Mouse (Mus musculus) intestine, embryonic 15.5 days (tissue): Measurements from ENCODE around the gene Tsen34. TPM values are rescaled to one million over a fixed set of nuclear protein-coding genes. Genes with fewer than 3 reads are reported as not detected.
"Not testable (repeated sequence)": the region's sequence is repeated elsewhere in the genome, so short reads cannot be mapped to it uniquely, and the experiment has no call there.

ENCODE experiments used
- ATAC-seq: fragments of 200-750 bp; cut with Nextera tagmentation; 2 replicates; pipeline ENCODE4 v1.8.0; 2017; ENCODE audit warnings: moderate TSS enrichment, moderate library complexity
- H3K27ac ChIP-seq: fragments of 300-500 bp; sonication (generic); 2 replicates; pipeline ENCODE4 v1.5.1; 2015; ENCODE audit warnings: mild to moderate bottlenecking, inconsistent platforms
- H3K27me3 ChIP-seq: fragments of 300-500 bp; sonication (generic); replicated peaks from 2 replicates; pipeline ENCODE4 v1.6.1; 2015; ENCODE audit warnings: inconsistent platforms
- H3K36me3 ChIP-seq: fragments of 300-500 bp; sonication (generic); 2 replicates; pipeline ENCODE4 v1.6.1; 2015; ENCODE audit warnings: inconsistent platforms
- H3K4me1 ChIP-seq: fragments of 300-500 bp; sonication (generic); replicated peaks from 2 replicates; pipeline ENCODE4 v1.6.1; 2015; ENCODE audit warnings: inconsistent platforms
- H3K4me2 ChIP-seq: fragments of 300-500 bp; sonication (generic); replicated peaks from 2 replicates; pipeline ENCODE4 v1.6.1; 2015; ENCODE audit warnings: mild to moderate bottlenecking, inconsistent platforms
- H3K4me3 ChIP-seq: fragments of 300-500 bp; sonication (generic); replicated peaks from 2 replicates; pipeline ENCODE4 v1.5.1; 2015; ENCODE audit warnings: inconsistent platforms
- H3K9ac ChIP-seq: fragments of 300-500 bp; sonication (generic); 2 replicates; pipeline ENCODE4 v1.6.1; 2015; ENCODE audit warnings: inconsistent platforms
- H3K9me3 ChIP-seq: fragments of 300-500 bp; sonication (generic); 2 replicates; pipeline ENCODE4 v1.6.1; 2016; ENCODE audit warnings: inconsistent platforms
- WGBS: fragments of 180-500 bp; shearing (Covaris S2); methylation state at CpG from one replicate; pipeline ENCODE4 v1.1.7; 2015; 5-methylcytosine and 5-hydroxymethylcytosine counted together
- polyA plus RNA-seq: library from polyadenylated mRNA; unstranded; fragments of >200 nt; fragmentation: Nextera tagmentation; extraction: Ambion mirVana; gene quantifications from 2 replicates; pipeline ENCODE4 v1.2.1, GENCODE M21; 2015

Gene Tsen34
- polyA plus RNA-seq, 1 experiment from 2014 or later: 230 TPM

DNA sequence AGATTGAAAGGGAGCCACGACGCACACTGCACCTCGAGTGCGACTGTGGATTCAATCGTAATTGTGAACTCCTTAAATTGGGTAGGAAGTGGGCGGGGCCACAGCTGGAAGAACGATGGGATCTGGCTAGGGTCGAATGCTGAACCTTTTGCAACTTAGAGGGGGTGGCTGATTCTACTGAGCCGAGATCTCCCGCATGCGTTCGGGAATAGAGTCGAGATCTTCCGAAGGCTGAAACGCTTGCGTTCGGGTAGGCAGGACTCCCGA is 1.1 kb downstream of the Tsen34 start:
- H3K27me3 ChIP-seq: no peaks in the 10 kb centered on the region
- ATAC-seq: no peak
- H3K4me3 ChIP-seq: peak overlapping the region; percentile 67
- peak overlapping the region; percentile 89 for H3K9ac ChIP-seq
- H3K27ac ChIP-seq: peak overlapping the region; percentile 97
- H3K36me3 ChIP-seq: no peaks in the 10 kb centered on the region
- H3K4me1 ChIP-seq: peaks cover 21% of the 10 kb centered on the region
- no peaks in the 10 kb centered on the region for H3K9me3 ChIP-seq
- WGBS: under 1% methylated on average over 18 of the region's 18 CpGs
- H3K4me2 ChIP-seq: peak overlapping the region; percentile 88

DNA sequence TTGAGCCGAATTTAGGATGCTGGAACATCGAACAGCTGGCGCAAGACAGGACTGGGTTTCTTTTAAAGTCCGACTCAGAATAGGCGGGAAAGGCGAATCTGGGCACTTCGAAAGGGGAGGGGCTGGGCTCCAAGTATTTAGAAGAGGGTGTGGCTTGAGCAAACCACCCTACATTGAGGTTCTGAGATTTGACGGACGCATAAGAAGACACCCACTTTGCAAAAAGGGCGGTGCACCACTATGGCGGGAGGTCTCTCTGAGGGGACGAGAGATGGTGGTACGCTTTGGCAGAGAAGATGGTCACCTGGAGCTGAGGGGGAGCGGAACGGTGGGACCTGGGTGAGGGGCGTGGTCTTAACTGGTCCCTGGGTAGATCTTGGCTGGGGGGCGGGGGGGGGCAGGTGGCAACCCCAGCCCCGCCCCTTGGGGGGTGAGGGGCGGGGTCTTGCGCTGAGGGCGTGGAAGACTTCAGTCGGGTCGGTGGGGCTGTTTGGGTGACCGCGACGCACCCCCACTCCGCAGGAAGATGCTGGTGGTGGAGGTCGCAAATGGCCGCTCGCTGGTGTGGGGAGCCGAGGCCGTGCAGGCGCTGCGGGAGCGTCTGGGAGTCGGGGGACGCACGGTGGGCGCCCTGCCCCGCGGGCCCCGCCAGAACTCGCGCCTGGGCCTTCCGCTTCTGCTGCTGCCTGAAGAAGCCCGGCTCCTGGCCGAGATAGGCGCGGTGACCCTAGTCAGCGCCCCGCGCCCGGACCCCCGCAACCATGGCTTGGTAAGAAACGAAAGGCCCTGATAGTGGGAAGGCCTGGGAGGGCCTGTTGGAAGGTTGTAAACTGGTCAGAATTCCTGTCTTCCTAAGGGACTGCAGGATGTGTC is 1.6 kb downstream of the Tsen34 start:
- peak; percentile 74 for ATAC-seq
- peak overlapping the region; percentile 89 for H3K9ac ChIP-seq

DNA sequence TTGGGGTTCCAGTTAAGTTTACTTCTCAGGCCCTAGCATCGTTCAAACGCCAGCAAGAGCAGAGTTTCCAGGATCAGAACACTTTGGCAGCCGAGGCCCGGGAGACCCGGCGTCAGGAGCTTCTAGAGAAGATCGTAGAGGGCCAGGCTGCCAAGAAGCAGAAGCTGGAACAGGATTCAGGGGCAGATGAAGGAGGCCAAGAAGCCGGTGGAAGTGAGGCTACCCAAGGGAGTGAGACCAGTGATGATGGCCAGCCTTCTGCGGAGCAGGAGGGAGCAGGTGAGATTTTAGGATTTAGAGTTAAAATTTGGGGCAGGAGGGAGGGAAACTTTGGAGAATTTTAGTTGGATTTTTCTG is 2.3 kb downstream of the Tsen34 start:
- Histone ChIP-seq H3K4me1 (peaks cover 21% of the 10 kb centered on the region), H3K4me2 (peak overlapping the region; percentile 88), H3K4me3 (peak overlapping the region; percentile 67), H3K27ac (peak overlapping the region; percentile 97), H3K9ac (peak overlapping the region; percentile 89)
- ATAC-seq, H3K36me3 ChIP-seq, H3K9me3 ChIP-seq, H3K27me3 ChIP-seq: not testable (repeated sequence)
- 3% methylated on average over 9 of the region's 9 CpGs for WGBS

More for the DNA sequence above, 1.6 kb downstream of the Tsen34 start:
- H3K27ac ChIP-seq: peak overlapping the region; percentile 97
- H3K36me3 ChIP-seq: no peaks in the 10 kb centered on the region
- H3K9me3 ChIP-seq: no peaks in the 10 kb centered on the region
- no peaks in the 10 kb centered on the region for H3K27me3 ChIP-seq
- H3K4me2 ChIP-seq: peak overlapping the region; percentile 88
- 1% methylated on average over 54 of the region's 55 CpGs for WGBS
- H3K4me1 ChIP-seq: peaks cover 21% of the 10 kb centered on the region
- H3K4me3 ChIP-seq: peak overlapping the region; percentile 67

DNA sequence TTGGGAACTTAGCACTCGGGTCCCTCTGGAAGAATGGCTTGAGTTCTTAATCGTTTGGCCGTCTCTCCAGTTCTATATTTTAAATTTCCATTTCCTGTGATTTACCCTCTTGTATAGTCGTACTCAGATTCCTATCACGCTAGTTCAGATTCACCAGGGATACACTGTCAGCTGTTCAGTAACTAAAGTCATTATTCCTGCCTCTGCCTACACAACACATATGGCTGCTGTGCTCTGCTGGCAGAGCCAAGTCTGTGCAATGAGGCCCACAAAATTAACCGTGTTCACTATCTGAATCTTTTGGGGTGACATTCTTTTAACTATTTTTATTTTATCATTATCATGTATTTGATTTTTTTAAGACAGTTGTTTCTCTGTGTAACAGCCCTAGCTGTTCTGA is 5.8 kb downstream of the Tsen34 start:
- H3K4me1 ChIP-seq: peaks cover 8% of the 10 kb centered on the region; the same call in 1 of the 2 replicates
- H3K27ac ChIP-seq: no peak overlapping the region
- H3K4me3 ChIP-seq: no peak overlapping the region
- no peak for ATAC-seq
- 0 out of 2 replicates have a peak, but pooled peaks cover 3% of the 10 kb centered on the region for H3K36me3 ChIP-seq
- no peak overlapping the region for H3K9ac ChIP-seq
- no peaks in the 10 kb centered on the region for H3K9me3 ChIP-seq
- no peaks in the 10 kb centered on the region for H3K27me3 ChIP-seq
- WGBS: 90% methylated on average over 6 of the region's 6 CpGs
- no peak overlapping the region for H3K4me2 ChIP-seq

DNA sequence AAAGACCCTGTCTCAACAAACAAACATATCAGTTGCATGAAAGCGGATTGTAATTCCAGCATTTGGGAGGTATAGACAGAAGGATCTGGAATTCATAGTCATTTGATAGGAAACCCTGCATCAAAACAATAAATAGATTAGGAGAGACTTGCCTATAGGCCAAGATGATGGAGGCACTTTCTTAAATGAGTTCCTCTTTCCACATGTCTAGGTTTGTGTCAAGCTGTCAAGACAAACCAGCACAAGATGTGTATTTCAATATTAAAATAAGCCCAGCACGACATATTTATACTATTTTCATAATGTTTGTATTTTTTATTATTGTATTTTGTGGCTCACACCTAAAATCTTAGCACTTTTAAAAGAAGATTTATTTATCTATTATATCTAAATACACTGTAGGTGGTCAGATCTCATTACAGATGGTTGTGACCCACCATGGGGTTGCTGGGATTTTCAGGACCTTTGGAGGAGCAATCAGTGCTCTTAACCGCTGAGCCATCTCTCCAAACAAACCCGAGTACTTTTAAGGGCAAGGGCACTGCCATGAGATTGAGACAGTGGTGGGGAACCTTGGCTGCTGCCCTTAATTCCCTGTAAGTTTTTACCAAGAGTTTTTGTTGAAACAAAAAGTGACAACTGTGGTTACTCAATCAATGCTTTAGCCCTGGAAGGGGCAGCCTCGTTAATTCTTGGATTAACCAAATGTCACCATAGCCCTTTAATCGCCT is 10.7 kb downstream of the Tsen34 start:
- peak overlapping the region; percentile 52 for H3K4me2 ChIP-seq
- no peaks in the 10 kb centered on the region for H3K27me3 ChIP-seq
- peak overlapping the region; percentile 45 for H3K9ac ChIP-seq
- peaks cover 13% of the 10 kb centered on the region for H3K36me3 ChIP-seq
- ATAC-seq: peak; percentile 50
- peaks cover 9% of the 10 kb centered on the region for H3K4me1 ChIP-seq
- 20% methylated on average over 6 of the region's 6 CpGs for WGBS
- no peaks in the 10 kb centered on the region for H3K9me3 ChIP-seq
- H3K27ac ChIP-seq: peak overlapping the region; percentile 91
- peak overlapping the region; percentile 69 for H3K4me3 ChIP-seq

DNA sequence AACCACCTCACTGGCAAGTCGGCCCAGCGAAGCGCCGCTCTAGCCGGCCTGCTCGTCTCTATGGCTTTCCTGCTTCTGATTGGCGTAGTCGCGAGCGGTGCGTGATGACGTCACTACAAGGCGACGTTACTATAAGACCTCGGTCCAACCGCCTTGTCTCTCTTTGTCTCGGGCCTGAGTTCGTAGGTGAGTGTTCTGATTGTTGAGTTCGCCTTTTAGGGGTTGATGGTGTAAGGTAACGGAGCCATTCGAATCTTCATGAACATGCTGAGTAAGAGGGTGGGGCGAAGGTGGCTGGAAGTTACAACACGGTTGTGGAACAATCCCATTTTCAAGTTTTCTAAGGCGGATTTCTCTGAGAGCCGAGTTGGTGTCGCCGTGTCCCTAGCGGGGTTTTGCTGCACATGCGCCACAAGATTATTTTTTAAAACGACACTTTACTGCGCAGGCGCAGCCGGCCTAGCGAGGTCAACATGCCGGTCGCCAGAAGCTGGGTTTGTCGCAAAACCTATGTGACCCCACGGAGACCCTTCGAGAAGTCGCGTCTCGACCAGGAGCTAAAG is 11.3 kb downstream of the Tsen34 start, which contains the start of gene Rps9:
Gene Rps9 (plus strand): TSS at position 115 of the 563 bp plus-strand sequence.
- H3K27ac ChIP-seq: peak within 1 kb of the TSS; percentile 91
- H3K9ac ChIP-seq: peak within 1 kb of the TSS; percentile 72
- H3K9me3 ChIP-seq: no peaks in the 10 kb centered on the region
- no peaks in the 10 kb centered on the region for H3K27me3 ChIP-seq
- peaks cover 13% of the 10 kb centered on the region for H3K36me3 ChIP-seq
- peak; percentile 94 for ATAC-seq
- peak within 1 kb of the TSS; percentile 69 for H3K4me3 ChIP-seq
- peak within 1 kb of the TSS; percentile 52 for H3K4me2 ChIP-seq
- H3K4me1 ChIP-seq: peaks cover 9% of the 10 kb centered on the region
- under 1% methylated on average over 42 of the region's 42 CpGs for WGBS

DNA sequence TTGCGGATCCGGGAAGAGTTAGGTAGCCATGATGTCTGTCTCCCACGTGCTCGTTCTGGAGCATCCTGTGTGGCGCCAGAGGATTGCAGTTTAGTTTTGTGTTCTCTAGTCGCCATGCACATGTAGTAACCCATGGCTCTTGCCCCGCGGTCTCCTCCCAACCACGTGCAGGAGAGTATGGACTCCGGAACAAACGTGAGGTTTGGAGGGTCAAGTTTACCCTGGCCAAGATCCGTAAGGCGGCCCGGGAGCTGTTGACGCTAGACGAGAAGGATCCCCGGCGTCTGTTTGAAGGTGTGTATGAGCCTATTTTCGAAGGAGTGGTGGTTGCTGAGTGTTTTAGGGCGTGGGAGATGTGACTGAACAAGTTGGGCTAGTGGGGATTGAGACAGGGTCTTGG is 11.8 kb downstream of the Tsen34 start:
- no peaks in the 10 kb centered on the region for H3K27me3 ChIP-seq
- H3K4me2 ChIP-seq: peak overlapping the region; percentile 52
- ATAC-seq: no peak; the same call in 1 of the 2 replicates
- H3K9me3 ChIP-seq: no peaks in the 10 kb centered on the region
- peak overlapping the region; percentile 72 for H3K9ac ChIP-seq
- H3K4me3 ChIP-seq: peak overlapping the region; percentile 69
- H3K36me3 ChIP-seq: peaks cover 13% of the 10 kb centered on the region
- H3K27ac ChIP-seq: peak overlapping the region; percentile 91
- WGBS: 3% methylated on average over 20 of the region's 20 CpGs
- H3K4me1 ChIP-seq: peaks cover 9% of the 10 kb centered on the region

DNA sequence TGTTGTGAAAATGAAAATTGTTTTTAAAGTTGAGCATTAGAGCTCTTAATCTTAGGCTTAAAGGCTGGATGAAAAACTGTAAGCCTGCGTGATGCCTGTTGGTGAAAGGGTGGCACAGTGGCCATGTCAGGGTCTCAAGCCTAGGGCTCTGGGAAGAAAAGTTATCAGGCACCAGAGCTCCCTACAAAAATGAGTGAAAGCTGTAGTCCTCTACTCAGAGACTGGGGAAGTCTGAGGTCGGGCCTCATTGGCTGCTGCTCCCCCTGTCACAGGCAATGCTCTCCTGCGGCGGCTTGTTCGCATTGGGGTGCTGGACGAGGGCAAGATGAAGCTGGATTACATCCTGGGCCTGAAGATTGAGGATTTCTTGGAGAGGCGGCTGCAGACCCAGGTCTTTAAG is 12.8 kb downstream of the Tsen34 start:
- H3K9ac ChIP-seq: peak overlapping the region; percentile 72
- H3K4me3 ChIP-seq: peak overlapping the region; percentile 69
- not testable (repeated sequence) for H3K27ac ChIP-seq, H3K9me3 ChIP-seq, ATAC-seq, H3K27me3 ChIP-seq, H3K4me1 ChIP-seq
- 6% methylated on average over 7 of the region's 7 CpGs for WGBS
- H3K4me2 ChIP-seq: peak overlapping the region; percentile 52
- peaks cover 13% of the 10 kb centered on the region for H3K36me3 ChIP-seq

DNA sequence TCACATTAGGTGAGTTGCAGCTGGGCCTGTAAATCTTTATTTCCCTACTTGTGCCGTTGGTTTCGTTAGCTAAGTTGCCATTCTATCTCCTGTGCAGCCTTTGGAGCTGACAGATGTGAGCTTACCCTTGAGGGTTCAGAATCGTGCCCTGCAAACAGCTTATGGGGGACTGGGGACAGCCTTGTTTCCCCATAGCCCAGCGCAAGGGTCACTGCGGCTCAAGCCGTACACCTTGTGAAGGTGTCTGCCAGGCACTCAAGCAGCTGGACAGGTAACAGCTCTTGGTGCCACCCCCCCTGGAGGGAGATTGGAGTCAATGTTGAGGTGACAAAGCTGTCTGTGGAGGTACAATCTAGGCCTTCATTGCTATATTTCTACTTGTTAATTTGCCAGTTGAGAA is 13.2 kb downstream of the Tsen34 start:
- ATAC-seq: no peak
- Histone ChIP-seq H3K4me2 (peak overlapping the region; percentile 52), H3K9ac (peak overlapping the region; percentile 72), H3K27ac (no peak overlapping the region), H3K4me1 (peaks cover 9% of the 10 kb centered on the region), H3K9me3 (no peaks in the 10 kb centered on the region), H3K4me3 (peak overlapping the region; percentile 69), H3K36me3 (peaks cover 13% of the 10 kb centered on the region), H3K27me3 (no peaks in the 10 kb centered on the region)
- 19% methylated on average over 6 of the region's 6 CpGs for WGBS

DNA sequence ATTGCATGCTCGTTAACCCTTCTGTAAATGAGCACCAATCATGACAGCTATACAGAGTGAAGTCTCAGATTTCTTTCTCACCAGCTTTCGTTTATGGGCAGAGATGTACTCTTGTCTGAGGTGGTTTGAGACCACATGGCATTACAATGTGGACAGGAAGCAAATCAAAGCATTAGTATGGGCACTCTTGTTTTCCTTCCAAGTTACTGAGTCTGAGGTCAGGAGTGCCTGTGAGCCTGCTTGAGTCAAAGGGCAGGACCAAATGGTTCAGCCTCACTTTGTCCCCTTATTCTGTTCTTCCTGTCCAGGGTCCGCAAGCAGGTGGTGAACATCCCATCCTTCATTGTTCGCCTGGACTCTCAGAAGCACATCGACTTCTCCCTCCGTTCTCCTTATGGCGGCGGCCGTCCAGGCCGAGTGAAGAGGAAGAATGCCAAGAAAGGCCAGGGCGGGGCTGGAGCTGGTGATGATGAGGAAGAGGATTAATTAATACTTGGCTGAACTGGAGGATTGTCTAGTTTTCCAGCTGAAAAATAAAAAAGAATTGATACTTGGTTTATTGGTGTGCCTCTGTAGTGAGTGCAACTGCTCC is 13.8 kb downstream of the Tsen34 start:
- peaks cover 9% of the 10 kb centered on the region for H3K4me1 ChIP-seq
- H3K4me2 ChIP-seq: peak overlapping the region; percentile 52
- 47% methylated on average over 11 of the region's 11 CpGs for WGBS
- H3K9me3 ChIP-seq: no peaks in the 10 kb centered on the region
- no peaks in the 10 kb centered on the region for H3K27me3 ChIP-seq
- peak overlapping the region; percentile 69 for H3K4me3 ChIP-seq
- H3K27ac ChIP-seq: no peak overlapping the region
- ATAC-seq: no peak
- H3K9ac ChIP-seq: no peak overlapping the region; the same call in 1 of the 2 replicates
- peaks cover 11% of the 10 kb centered on the region for H3K36me3 ChIP-seq

DNA sequence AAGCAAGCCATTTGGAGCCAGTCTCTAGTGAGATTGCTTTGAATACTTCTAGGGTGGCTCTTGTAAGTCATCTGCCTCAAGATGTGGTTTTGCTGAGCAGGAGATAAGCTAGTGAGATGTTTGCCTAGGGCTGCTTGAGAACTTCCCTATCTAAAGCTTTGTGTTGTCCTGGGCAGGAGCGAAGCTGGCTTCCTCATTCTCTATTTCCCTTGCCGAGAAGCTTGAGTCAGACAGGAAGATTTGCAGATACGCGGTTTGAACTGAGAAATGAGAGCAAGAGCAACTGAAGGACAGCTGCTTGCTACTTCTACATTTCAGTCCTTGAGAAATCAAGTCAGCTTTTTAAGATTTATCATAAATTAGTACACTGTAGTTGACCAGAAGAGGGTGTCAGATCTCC is 14.4 kb downstream of the Tsen34 start:
- Histone ChIP-seq H3K36me3 (peaks cover 10% of the 10 kb centered on the region), H3K27ac (no peak overlapping the region), H3K4me2 (peak overlapping the region; percentile 52; the same call in 1 of the 2 replicates), H3K9me3 (no peaks in the 10 kb centered on the region), H3K4me1 (peaks cover 9% of the 10 kb centered on the region), H3K4me3 (no peak overlapping the region), H3K27me3 (no peaks in the 10 kb centered on the region), H3K9ac (no peak overlapping the region)
- no peak for ATAC-seq
- WGBS: 60% methylated on average over 4 of the region's 4 CpGs
